Mouse (Mus musculus) myocyte (in vitro differentiated cells): Measurements from ENCODE around the gene Ercc5.

Source experiments
- CEBPB ChIP-seq: IDR thresholded peaks from 2 replicates; pipeline ENCODE4 v1.6.1; 2011; ENCODE audit warnings: mild to moderate bottlenecking, moderate library complexity; ENCODE audit not compliant: poor library complexity, insufficient read depth, severe bottlenecking
- MAX ChIP-seq: IDR thresholded peaks from one replicate; pipeline ENCODE4 v1.6.1; 2011; ENCODE audit warnings: low read depth, mild to moderate bottlenecking, control low read depth
- MYOD1 ChIP-seq, 3 experiments: IDR thresholded peaks; one replicate each; pipeline ENCODE4 v1.6.1; 2011; ENCODE audit warnings: control low read depth in 2 of 3, low read depth in 2 of 3, mild to moderate bottlenecking in 2 of 3, moderate library complexity in 1 of 3; ENCODE audit not compliant: insufficient read length in 2 of 3, control insufficient read depth in 1 of 3
- MYOG ChIP-seq, 3 experiments: IDR thresholded peaks; one replicate each; pipeline ENCODE4 v1.6.1; 2011; ENCODE audit warnings: control low read depth in 2 of 3, low read depth in 2 of 3, mild to moderate bottlenecking in 2 of 3; ENCODE audit not compliant: insufficient read length in 2 of 3, control insufficient read depth in 1 of 3, insufficient read depth in 1 of 3
- POLR2A ChIP-seq: IDR thresholded peaks from one replicate; pipeline ENCODE4 v1.6.1; 2011; ENCODE audit warnings: low read depth, mild to moderate bottlenecking, control low read depth, moderate library complexity; ENCODE audit not compliant: insufficient read length
- POLR2AphosphoS2 ChIP-seq: IDR thresholded peaks from one replicate; pipeline ENCODE4 v1.6.1; 2011; ENCODE audit warnings: low read depth, control low read depth; ENCODE audit not compliant: insufficient read length
- SRF ChIP-seq: IDR thresholded peaks from one replicate; pipeline ENCODE4 v1.6.1; 2011; ENCODE audit warnings: low read depth; ENCODE audit not compliant: control insufficient read depth, insufficient read length
- TCF12 ChIP-seq: IDR thresholded peaks from one replicate; pipeline ENCODE4 v1.6.1; 2011; ENCODE audit warnings: mild to moderate bottlenecking, control low read depth; ENCODE audit not compliant: poor library complexity, insufficient read depth, severe bottlenecking
- TCF3 ChIP-seq: IDR thresholded peaks from one replicate; pipeline ENCODE4 v1.6.1; 2011; ENCODE audit warnings: low read depth, control low read depth; ENCODE audit not compliant: insufficient read length
- USF1 ChIP-seq: IDR thresholded peaks from one replicate; pipeline ENCODE4 v1.6.1; 2011; ENCODE audit warnings: low read depth, mild to moderate bottlenecking, control low read depth, moderate library complexity

DNA sequence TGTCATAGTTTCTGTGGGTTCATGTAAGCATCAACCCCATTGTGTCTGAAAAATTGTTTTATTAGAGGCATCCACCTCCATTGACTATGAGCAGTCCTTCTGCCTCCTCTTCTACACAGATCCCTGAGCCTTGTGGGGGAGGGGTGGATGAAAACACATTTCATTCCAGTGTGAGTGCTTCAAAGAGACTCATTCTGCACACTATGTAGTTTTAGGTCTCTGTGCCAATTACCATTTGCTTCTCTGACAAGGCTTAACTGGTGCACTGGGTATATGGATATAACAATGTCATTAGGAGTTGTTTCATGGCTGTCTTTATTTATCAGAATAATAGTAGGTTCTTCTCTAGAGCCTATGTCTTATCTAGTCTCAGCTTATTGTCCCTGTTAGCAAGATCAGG, 38.9 kb downstream of the Ercc5 start:
- no peak for TF ChIP-seq POLR2A
- TF ChIP-seq MAX: no peak
- no peak for TF ChIP-seq TCF3
- TF ChIP-seq SRF: no peak
- TF ChIP-seq CEBPB: no peak
- no peak for TF ChIP-seq TCF12
- no peak for TF ChIP-seq USF1
- TF ChIP-seq POLR2AphosphoS2: no peak
- no peak for TF ChIP-seq MYOD1 (IDR thresholded peaks at IDR 0.05; ENCODE audit: control insufficient read depth in 1 of 3, insufficient read length in 2 of 3, low read depth in 2 of 3)
- TF ChIP-seq MYOG (IDR thresholded peaks at IDR 0.05; ENCODE audit: control insufficient read depth in 1 of 3, insufficient read depth in 1 of 3, insufficient read length in 2 of 3, low read depth in 2 of 3): no peak
